Mouse (Mus musculus): ENCODE measurements at regions not wholly inside any gene's neighbourhood (a gene's known extent, or its start where the extent isn't known, plus 50 kb on each side); places are given as distances from the start of the nearest gene placed in this dataset.

- no peak for ATAC-seq (ENCODE audit: low FRiP score, low TSS enrichment)
- H3K4me3 ChIP-seq (ENCODE audit: low read length) = no peak overlapping the region
- no peak overlapping the region for H3K9ac ChIP-seq (replicated peaks; ENCODE audit: low read length)
- no peaks in the 10 kb centered on the region for H3K9me3 ChIP-seq (ENCODE audit: low read length)
- H3K27ac ChIP-seq (ENCODE audit: low read length) = no peak overlapping the region
- WGBS = 61% methylated on average over 4 of the region's 4 CpGs
- no peak overlapping the region for H3K4me2 ChIP-seq (replicated peaks; ENCODE audit: low read depth, low read length)
- no peaks in the 10 kb centered on the region for H3K27me3 ChIP-seq (ENCODE audit: insufficient read depth, low read length)
- no peaks in the 10 kb centered on the region for H3K4me1 ChIP-seq (ENCODE audit: insufficient read depth, low read length)
- H3K36me3 ChIP-seq (ENCODE audit: insufficient read depth, low read length) = no peaks in the 10 kb centered on the region
Observed at GRCm38 (mm10) chr6:51086347-51086746, 346.1 kb upstream of the Nfe2l3 start.

DNA sequence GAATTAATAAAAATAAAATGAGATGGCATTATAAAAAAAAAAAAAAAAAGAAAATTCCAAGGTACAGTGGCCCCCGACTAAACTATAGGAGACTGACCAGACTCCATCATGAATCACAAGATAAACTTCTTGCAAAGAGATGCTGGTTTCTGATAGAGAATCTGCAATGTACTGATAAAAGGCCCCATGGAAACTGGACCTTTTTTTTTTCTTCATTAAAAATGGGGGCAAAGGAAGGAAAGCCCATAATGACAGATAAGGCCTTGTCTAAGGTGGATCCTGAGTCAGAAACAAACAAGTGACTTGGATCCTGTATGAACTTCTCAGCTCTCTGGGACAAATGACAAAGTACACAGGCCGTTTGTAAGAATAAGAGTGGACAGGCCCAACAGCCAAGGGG lies 344.7 kb upstream of the Nfe2l3 start:
- Histone ChIP-seq H3K36me3 (ENCODE audit: insufficient read depth, low read length) (no peaks in the 10 kb centered on the region), H3K4me2 (replicated peaks; ENCODE audit: low read depth, low read length) (no peak overlapping the region), H3K27ac (ENCODE audit: low read length) (no peak overlapping the region), H3K9ac (replicated peaks; ENCODE audit: low read length) (no peak overlapping the region), H3K27me3 (ENCODE audit: insufficient read depth, low read length) (no peaks in the 10 kb centered on the region), H3K4me3 (ENCODE audit: low read length) (no peak overlapping the region), H3K4me1 (ENCODE audit: insufficient read depth, low read length) (no peaks in the 10 kb centered on the region), H3K9me3 (ENCODE audit: low read length) (no peaks in the 10 kb centered on the region)
- WGBS = 59% methylated on average over 2 of the region's 2 CpGs
- ATAC-seq (ENCODE audit: low FRiP score, low TSS enrichment) = no peak

DNA sequence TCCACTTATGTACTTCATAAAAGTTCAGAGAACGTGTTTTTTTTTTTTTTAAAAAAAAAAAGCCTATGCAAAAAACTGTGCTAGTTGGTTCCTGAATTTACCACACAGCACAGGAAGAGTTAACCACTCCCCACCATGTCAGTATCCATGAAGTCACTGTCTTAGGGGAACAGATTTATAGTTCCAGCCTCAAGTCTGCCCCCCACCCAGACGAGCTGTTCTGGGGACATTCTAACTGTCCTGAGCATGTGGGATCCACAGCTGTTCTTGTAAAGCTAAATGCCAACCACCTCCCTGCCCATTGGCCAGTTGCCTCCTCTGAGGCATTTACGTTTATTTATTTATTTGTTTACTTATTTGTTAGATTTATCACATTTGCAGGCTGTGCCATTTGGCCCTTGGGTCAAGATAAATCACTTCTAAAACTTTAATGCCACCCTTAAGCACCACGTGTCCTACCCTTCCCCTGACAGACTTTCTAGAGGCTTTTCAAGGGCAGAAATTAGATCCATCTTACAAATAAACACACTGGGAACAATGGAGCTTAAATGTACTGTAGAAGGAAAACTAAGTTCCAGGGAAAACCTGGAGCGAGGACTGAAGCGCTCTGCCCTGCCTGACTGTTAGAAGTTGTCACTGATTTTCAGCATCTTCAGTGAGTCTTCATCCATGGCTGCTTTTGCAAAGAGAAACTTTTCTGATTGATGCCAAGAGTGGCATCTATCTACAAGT lies 343.7 kb upstream of the Nfe2l3 start:
- Histone ChIP-seq H3K27ac (ENCODE audit: low read length) (no peak overlapping the region), H3K9ac (replicated peaks; ENCODE audit: low read length) (no peak overlapping the region), H3K4me2 (replicated peaks; ENCODE audit: low read depth, low read length) (no peak overlapping the region), H3K9me3 (ENCODE audit: low read length) (no peaks in the 10 kb centered on the region), H3K36me3 (ENCODE audit: insufficient read depth, low read length) (no peaks in the 10 kb centered on the region), H3K27me3 (ENCODE audit: insufficient read depth, low read length) (no peaks in the 10 kb centered on the region), H3K4me3 (ENCODE audit: low read length) (no peak overlapping the region), H3K4me1 (ENCODE audit: insufficient read depth, low read length) (no peaks in the 10 kb centered on the region)
- ATAC-seq (ENCODE audit: low FRiP score, low TSS enrichment) = no peak
- WGBS = 28% methylated on average over 6 of the region's 6 CpGs

- WGBS = 93% methylated on average over 4 of the region's 4 CpGs
- no peak for ATAC-seq (ENCODE audit: low FRiP score, low TSS enrichment)
- peaks cover 10% of the 10 kb centered on the region for H3K4me1 ChIP-seq (ENCODE audit: insufficient read depth, low read length)
Observed at GRCm38 (mm10) chr6:51093196-51093595, 339.3 kb upstream of the Nfe2l3 start.

DNA sequence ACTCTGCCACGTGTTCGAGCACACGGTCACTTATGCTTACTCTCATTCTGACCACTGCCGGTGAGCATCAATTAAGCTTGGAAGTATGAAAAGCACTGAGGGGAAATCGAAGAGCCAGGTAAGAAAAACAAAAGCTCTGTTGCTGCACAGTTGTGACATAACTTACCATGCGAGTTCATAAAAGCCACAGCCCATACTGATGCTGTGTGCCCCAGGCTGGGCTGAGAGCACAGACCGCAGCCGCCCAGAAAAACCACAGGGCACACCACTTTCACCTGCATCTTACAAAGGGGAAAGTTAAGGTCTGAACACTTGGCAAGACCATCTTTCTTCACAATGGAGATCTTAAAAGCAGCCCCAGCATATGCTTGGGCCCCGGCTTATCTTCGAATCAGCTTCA lies 338.2 kb upstream of the Nfe2l3 start:
- Histone ChIP-seq H3K4me1 (ENCODE audit: insufficient read depth, low read length) (peaks cover 10% of the 10 kb centered on the region), H3K36me3 (ENCODE audit: insufficient read depth, low read length) (no peaks in the 10 kb centered on the region), H3K27ac (ENCODE audit: low read length) (no peak overlapping the region), H3K9me3 (ENCODE audit: low read length) (no peaks in the 10 kb centered on the region), H3K27me3 (ENCODE audit: insufficient read depth, low read length) (no peaks in the 10 kb centered on the region), H3K4me3 (ENCODE audit: low read length) (no peak overlapping the region), H3K9ac (replicated peaks; ENCODE audit: low read length) (no peak overlapping the region), H3K4me2 (replicated peaks; ENCODE audit: low read depth, low read length) (no peak overlapping the region)
- WGBS = 79% methylated on average over 10 of the region's 10 CpGs
- ATAC-seq (ENCODE audit: low FRiP score, low TSS enrichment) = no peak

More at GRCm38 (mm10) chr6:51093196-51093595, 339.3 kb upstream of the Nfe2l3 start:
- H3K9me3 ChIP-seq (ENCODE audit: low read length) = no peaks in the 10 kb centered on the region
- no peaks in the 10 kb centered on the region for H3K27me3 ChIP-seq (ENCODE audit: insufficient read depth, low read length)
- H3K4me3 ChIP-seq (ENCODE audit: low read length) = no peak overlapping the region
- H3K36me3 ChIP-seq (ENCODE audit: insufficient read depth, low read length) = no peaks in the 10 kb centered on the region
- H3K27ac ChIP-seq (ENCODE audit: low read length) = no peak overlapping the region
- no peak overlapping the region for H3K9ac ChIP-seq (replicated peaks; ENCODE audit: low read length)
- no peak overlapping the region for H3K4me2 ChIP-seq (replicated peaks; ENCODE audit: low read depth, low read length)

- 28% methylated on average over 6 of the region's 6 CpGs for WGBS
- Histone ChIP-seq H3K27ac (ENCODE audit: low read length) (no peak overlapping the region), H3K9ac (replicated peaks; ENCODE audit: low read length) (no peak overlapping the region), H3K4me1 (ENCODE audit: insufficient read depth, low read length) (peaks cover 10% of the 10 kb centered on the region), H3K4me3 (ENCODE audit: low read length) (no peak overlapping the region), H3K36me3 (ENCODE audit: insufficient read depth, low read length) (no peaks in the 10 kb centered on the region), H3K4me2 (replicated peaks; ENCODE audit: low read depth, low read length) (no peak overlapping the region), H3K9me3 (ENCODE audit: low read length) (no peaks in the 10 kb centered on the region), H3K27me3 (ENCODE audit: insufficient read depth, low read length) (no peaks in the 10 kb centered on the region)
- ATAC-seq (ENCODE audit: low FRiP score, low TSS enrichment) = peak; percentile 54; the same call in 1 of the 2 replicates
Observed at GRCm38 (mm10) chr6:51097488-51097887, 335.0 kb upstream of the Nfe2l3 start.

- Histone ChIP-seq H3K4me3 (ENCODE audit: low read length) (no peak overlapping the region), H3K9me3 (ENCODE audit: low read length) (no peaks in the 10 kb centered on the region), H3K9ac (replicated peaks; ENCODE audit: low read length) (no peak overlapping the region), H3K4me1 (ENCODE audit: insufficient read depth, low read length) (peaks cover 10% of the 10 kb centered on the region), H3K27ac (ENCODE audit: low read length) (no peak overlapping the region), H3K27me3 (ENCODE audit: insufficient read depth, low read length) (no peaks in the 10 kb centered on the region), H3K36me3 (ENCODE audit: insufficient read depth, low read length) (no peaks in the 10 kb centered on the region), H3K4me2 (replicated peaks; ENCODE audit: low read depth, low read length) (no peak overlapping the region)
- WGBS = 84% methylated on average over 4 of the region's 4 CpGs
- ATAC-seq (ENCODE audit: low FRiP score, low TSS enrichment) = no peak
Observed at GRCm38 (mm10) chr6:51100341-51100740, 332.1 kb upstream of the Nfe2l3 start.

- Histone ChIP-seq H3K36me3 (ENCODE audit: insufficient read depth, low read length) (no peaks in the 10 kb centered on the region), H3K4me2 (replicated peaks; ENCODE audit: low read depth, low read length) (no peak overlapping the region), H3K27ac (ENCODE audit: low read length) (no peak overlapping the region), H3K9me3 (ENCODE audit: low read length) (no peaks in the 10 kb centered on the region), H3K9ac (replicated peaks; ENCODE audit: low read length) (no peak overlapping the region), H3K4me1 (ENCODE audit: insufficient read depth, low read length) (no peaks in the 10 kb centered on the region), H3K4me3 (ENCODE audit: low read length) (no peak overlapping the region), H3K27me3 (ENCODE audit: insufficient read depth, low read length) (no peaks in the 10 kb centered on the region)
- WGBS = 66% methylated on average over 4 of the region's 4 CpGs
- no peak for ATAC-seq (ENCODE audit: low FRiP score, low TSS enrichment)
Observed at GRCm38 (mm10) chr6:51103236-51103635, 329.2 kb upstream of the Nfe2l3 start.

DNA sequence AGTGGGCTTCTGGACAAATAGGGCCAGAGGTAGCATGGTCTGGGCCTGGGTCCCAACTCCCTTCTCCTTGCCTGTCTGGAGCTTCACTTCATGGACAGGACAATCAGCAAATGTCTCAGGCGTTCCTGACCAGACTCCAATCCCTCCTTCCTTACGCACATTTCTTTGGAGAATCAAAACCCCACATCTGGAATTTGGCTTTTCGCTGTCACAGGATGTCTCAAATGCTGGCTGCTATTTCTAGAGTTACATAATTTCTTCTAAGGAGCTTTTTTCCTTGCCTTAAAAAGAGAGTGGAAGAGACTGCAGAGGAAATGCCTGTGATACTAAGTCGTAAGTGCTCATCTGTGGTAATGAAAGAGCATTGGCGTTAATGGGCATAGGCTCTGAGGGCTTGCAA lies 328.1 kb upstream of the Nfe2l3 start:
- Histone ChIP-seq H3K27ac (ENCODE audit: low read length) (no peak overlapping the region), H3K9ac (replicated peaks; ENCODE audit: low read length) (no peak overlapping the region), H3K4me1 (ENCODE audit: insufficient read depth, low read length) (no peaks in the 10 kb centered on the region), H3K27me3 (ENCODE audit: insufficient read depth, low read length) (no peaks in the 10 kb centered on the region), H3K9me3 (ENCODE audit: low read length) (no peaks in the 10 kb centered on the region), H3K4me2 (replicated peaks; ENCODE audit: low read depth, low read length) (no peak overlapping the region), H3K36me3 (ENCODE audit: insufficient read depth, low read length) (no peaks in the 10 kb centered on the region), H3K4me3 (ENCODE audit: low read length) (no peak overlapping the region)
- no peak for ATAC-seq (ENCODE audit: low FRiP score, low TSS enrichment)
- 81% methylated on average over 5 of the region's 5 CpGs for WGBS

GRCm38 (mm10) chr6:51108336-51108956 lies 324.0 kb upstream of the Nfe2l3 start:
- no peak for ATAC-seq (ENCODE audit: low FRiP score, low TSS enrichment)

More at GRCm38 (mm10) chr6:51108336-51108956, 324.0 kb upstream of the Nfe2l3 start:
- Histone ChIP-seq H3K27ac (ENCODE audit: low read length) (no peak overlapping the region), H3K36me3 (ENCODE audit: insufficient read depth, low read length) (no peaks in the 10 kb centered on the region), H3K4me1 (ENCODE audit: insufficient read depth, low read length) (no peaks in the 10 kb centered on the region), H3K4me2 (replicated peaks; ENCODE audit: low read depth, low read length) (no peak overlapping the region), H3K27me3 (ENCODE audit: insufficient read depth, low read length) (no peaks in the 10 kb centered on the region), H3K9ac (replicated peaks; ENCODE audit: low read length) (no peak overlapping the region), H3K9me3 (ENCODE audit: low read length) (no peaks in the 10 kb centered on the region), H3K4me3 (ENCODE audit: low read length) (no peak overlapping the region)
- WGBS = 36% methylated on average over 8 of the region's 8 CpGs
